Mouse (Mus musculus): ENCODE results near the gene Otp.

The Otp gene

GRCm38 (mm10) chr13:94873111-94874038 lies 2.0 kb upstream of the Otp start:
- no peak for DNase-seq (ENCODE audit: extremely low read depth, low read depth)

GRCm38 (mm10) chr13:94874039-94874425 lies 1.4 kb upstream of the Otp start:
- DNase-seq (ENCODE audit: extremely low read depth, low read depth), result no peak

- DNase-seq (ENCODE audit: extremely low read depth, low read depth), result no peak
Measured at GRCm38 (mm10) chr13:94874656-94875395, 576 bp upstream of the Otp start.

- DNase-seq (ENCODE audit: extremely low read depth, low read depth), result no peak
Measured at GRCm38 (mm10) chr13:94876286-94877210, 1.1 kb downstream of the Otp start.

DNA sequence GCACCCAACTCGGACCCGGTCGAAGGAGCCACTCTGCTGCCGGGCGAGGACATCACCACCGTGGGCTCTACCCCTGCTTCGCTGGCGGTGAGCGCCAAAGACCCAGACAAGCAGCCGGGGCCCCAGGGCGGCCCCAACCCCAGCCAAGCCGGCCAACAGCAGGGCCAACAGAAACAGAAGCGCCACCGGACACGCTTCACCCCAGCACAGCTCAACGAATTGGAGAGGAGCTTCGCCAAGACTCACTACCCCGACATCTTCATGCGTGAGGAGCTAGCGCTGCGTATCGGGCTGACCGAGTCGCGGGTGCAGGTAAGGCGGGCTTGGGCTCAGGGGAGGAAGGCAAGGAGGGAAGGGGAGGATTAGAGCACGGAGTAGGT lies 1.8 kb downstream of the Otp start:
- no peak for DNase-seq (ENCODE audit: extremely low read depth, low read depth)

DNA sequence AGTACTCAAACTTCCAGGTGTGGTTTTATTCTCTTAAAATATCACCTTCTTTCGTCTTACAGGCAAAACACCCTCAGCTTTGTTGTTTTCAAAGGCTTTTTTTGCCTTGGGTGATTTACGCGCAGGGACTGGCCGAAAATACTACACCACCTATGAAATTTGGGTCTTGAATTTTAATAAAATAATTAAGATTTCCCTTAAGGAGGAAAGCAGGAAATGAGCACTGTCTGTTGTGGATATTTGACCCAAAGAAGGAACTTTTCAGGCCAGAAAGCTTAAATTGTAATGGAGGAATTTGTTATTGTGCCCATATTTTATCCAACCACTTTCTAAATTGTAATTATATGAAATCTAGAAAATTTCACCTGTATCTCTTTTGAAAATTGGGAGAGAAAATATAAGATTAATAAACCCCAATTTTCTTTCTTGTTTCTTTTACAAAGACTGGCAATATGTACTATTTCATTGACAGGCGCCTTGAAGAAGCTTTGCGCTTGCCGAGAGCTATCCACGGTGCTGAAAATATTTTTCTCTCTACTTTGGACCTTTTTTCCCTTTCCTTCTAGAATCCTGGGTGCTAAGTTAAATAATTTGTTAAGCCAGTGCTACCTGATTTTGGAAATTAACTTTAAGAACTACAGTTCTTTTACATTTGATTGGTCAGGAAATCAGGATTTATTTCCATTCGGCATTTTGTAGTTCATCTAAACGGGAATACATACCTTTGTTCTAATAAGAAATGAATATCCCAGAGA lies 2.8 kb downstream of the Otp start:
- DNase-seq (ENCODE audit: extremely low read depth, low read depth), result no peak

DNA sequence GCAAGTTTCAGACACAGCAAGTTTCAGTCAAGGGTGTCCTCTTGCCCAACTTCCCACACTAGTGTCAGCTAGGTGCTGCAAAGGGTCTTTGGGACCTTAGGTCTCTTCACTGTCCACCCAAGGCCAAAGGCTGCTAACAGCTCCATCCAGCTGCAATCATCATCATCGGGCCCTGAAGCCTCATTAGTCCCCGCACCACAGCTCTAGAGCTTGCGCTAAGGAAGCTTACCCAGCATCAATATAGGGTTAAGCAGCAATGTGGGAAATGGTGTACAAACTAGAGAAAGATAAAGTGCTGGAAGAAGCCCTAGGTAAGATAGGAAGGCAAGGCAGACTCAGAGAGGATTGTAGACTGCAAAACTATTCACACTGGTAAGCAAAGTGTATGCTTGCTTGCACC lies 5.8 kb downstream of the Otp start:
- no peak for DNase-seq (ENCODE audit: extremely low read depth, low read depth)

- no peak for DNase-seq (ENCODE audit: extremely low read depth, low read depth)
Measured at GRCm38 (mm10) chr13:94882221-94882620, 6.8 kb downstream of the Otp start.

DNA sequence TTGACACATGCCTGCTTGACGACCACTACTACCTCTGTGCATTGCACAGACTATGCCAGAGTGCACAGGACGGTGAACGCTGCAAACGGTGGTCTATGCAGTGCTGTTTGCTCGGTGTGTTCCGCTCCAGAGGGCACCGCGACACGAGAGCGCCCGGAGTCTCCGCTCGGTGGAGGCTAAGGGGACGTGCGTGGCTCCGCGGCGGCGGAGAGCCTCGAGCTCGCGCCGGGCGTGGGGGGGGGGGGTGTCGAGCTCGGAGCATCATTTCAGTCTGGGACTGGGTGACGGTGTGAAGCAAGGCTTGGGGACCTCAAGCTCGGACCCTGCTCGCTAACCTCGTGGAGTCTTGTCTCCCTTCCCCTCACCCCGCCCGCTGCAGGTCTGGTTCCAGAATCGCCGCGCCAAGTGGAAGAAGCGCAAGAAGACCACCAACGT lies 7.3 kb downstream of the Otp start:
- no peak for DNase-seq (ENCODE audit: extremely low read depth, low read depth)

DNA sequence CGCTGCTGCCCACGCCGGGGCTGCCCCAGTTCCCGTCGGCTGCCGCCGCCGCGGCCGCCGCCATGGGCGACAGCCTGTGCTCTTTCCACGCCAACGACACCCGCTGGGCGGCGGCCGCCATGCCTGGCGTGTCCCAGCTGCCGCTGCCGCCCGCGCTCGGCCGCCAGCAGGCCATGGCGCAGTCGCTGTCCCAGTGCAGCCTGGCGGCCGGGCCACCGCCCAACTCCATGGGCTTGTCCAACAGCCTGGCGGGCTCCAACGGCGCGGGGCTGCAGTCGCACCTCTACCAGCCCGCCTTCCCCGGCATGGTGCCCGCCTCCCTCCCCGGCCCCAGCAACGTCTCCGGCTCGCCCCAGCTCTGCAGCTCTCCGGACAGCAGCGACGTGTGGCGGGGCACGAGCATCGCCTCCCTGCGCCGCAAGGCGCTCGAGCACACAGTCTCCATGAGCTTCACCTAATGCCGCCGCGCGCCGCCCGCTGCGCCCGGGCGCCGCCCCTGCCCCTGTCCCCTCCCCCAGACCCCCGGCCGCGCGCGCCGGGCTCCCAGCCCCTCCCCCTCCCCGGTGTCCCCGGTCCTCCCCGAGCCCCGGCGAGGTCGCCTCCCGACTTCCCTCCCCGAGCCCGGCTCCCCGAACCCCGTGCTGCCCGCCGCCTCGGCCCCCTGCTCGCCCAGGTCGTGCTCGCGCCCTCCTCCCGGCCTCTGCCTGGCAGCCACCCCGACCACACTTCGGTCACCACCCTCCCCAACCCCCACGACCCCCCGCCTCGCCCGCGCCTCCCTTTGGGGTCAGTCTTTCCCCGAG lies 8.0 kb downstream of the Otp start:
- no peak for DNase-seq (ENCODE audit: extremely low read depth, low read depth)

- no peak for DNase-seq (ENCODE audit: extremely low read depth, low read depth)
Measured at GRCm38 (mm10) chr13:94883966-94884960, 8.9 kb downstream of the Otp start.

DNA sequence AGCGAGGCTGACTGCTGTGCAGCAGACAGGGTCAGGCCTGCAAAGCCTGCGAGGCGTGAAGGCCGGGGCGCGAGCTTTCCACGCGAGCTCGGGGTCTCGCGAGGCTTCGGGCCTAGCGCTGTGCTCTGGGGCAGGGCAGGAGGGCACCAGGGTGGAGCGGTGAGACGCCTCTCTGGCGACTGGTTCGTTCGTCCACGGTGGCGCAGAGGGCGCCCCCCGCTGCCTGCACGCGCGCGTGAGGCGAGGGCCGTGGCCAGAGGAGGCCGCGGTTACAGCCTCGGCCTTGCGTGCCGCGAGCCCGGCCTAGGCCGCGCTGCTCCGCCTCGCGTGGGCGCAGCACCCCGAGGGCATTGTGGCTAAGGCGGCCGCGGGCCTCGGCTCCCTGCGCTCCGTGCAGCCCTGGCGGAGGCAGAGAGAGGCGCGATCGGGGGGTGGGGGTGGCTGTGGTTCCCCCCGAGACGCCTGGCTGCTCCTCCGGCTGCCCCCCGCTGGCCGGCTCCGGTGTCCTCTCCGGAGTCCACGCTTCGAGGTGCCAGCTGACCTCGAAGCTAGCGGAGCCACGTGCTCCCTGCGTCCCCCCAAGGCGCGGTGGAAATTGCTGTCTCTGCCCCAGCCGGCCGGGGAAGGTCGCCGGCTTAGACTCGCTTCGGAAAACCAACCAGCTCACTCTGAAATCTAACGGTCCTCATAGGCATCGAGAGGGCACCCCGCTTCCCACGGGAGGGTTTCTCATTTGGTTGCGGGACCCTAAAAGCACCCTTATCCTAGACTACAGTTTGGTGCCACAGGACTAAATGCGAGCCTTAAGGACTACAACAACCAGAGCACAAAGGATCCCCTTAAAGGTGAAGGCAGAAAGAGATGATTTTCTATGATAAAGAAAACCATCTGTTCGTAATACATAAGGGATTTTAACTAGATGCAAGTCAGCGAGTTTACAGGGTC lies 10.2 kb downstream of the Otp start:
- DNase-seq (ENCODE audit: extremely low read depth, low read depth), result no peak

GRCm38 (mm10) chr13:94907841-94908240 lies 32.4 kb downstream of the Otp start:
- no peak for DNase-seq (ENCODE audit: extremely low read depth, low read depth)

DNA sequence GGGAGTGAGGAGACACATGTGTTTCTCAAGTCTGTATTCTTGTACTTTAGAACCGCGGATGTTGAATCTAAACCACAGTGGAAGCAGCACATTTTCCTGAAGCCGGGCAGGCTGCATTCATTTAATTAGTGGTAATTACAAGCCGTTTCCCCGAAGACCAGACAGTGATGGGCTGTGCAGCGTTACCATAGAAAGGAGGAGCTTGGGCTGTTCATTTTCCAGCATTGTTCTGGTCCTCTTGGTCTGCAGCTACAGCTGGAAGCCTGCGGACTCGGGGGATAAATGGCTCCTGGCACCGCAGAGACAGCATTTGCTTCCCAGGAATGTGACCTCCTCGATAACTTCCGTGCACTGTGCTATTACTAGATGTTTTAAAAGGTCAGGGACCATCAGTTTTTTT lies 37.6 kb downstream of the Otp start:
- DNase-seq (ENCODE audit: extremely low read depth, low read depth), result no peak

GRCm38 (mm10) chr13:94915654-94916053 lies 40.3 kb downstream of the Otp start:
- DNase-seq (ENCODE audit: extremely low read depth, low read depth), result no peak

DNA sequence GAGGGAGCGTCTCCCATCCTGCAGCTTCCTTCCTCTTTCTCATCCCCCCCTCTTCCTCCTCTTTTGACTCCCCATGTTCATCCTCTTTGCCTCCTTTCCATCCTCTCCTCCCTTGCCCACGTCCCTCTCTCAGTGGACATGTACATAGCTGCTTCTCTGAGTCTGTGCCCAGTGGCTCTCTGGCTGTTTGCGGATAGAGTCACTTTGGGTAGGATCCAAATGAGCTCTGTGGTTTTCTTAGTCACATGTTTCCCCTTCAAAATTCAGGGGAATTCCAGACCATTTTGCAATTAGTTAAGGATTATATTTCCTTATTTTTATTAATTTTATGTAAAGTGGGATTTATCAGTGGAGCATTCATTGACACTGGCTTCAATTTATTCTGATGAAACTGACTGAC lies 52.7 kb downstream of the Otp start:
- DNase-seq (ENCODE audit: extremely low read depth, low read depth), result no peak
